Mouse (Mus musculus) olfactory bulb, adult 2 months (tissue): ENCODE measurements around the gene Sim1.

Experiments
- CTCF ChIP-seq: fragments of 200-500 bp; IDR thresholded peaks from 2 replicates; pipeline ENCODE4 v1.5.1; 2012; ENCODE audit warnings: low read depth, mild to moderate bottlenecking, low read length, moderate library complexity; ENCODE audit not compliant: insufficient read depth
- POLR2A ChIP-seq: fragments of 200-500 bp; IDR thresholded peaks from 2 replicates; pipeline ENCODE4 v1.6.1; 2012; ENCODE audit warnings: mild to moderate bottlenecking, low read depth, low read length, moderate library complexity; ENCODE audit not compliant: insufficient read depth

GRCm38 (mm10) chr10:50896767-50897390, 2.3 kb downstream of the Sim1 start:
- TF ChIP-seq POLR2A = no peak
- TF ChIP-seq CTCF = no peak
